Mouse (Mus musculus): ENCODE data around the gene Olfr815.
"Not testable (repeated sequence)": the region's sequence is repeated elsewhere in the genome, so short reads cannot be mapped to it uniquely, and the experiment has no call there.

The Olfr815 gene

DNA sequence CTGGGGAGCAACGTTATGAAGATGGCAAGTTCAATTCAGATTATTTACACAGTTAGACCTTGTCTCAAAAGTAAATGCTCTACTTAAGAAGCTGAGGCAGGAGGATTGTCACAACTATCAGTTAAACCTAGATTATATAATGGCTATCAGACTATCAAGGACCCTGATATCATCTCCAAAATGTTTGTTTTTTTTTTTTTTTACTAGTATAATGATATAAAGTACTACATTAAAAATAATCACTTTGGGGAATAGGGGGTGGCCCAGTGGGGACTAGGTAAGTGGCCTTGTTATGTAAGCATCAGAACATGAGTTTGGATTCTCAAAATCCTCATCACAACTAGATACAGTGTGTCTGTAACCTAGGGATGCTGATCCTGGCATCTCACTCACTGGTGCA is at the start of gene Olfr815:
Gene Olfr815 (minus strand): TSS at position 101 of the 400 bp plus-strand sequence.
- not testable (repeated sequence) for DNase-seq (ENCODE audit: low read depth, low spot score)

DNA sequence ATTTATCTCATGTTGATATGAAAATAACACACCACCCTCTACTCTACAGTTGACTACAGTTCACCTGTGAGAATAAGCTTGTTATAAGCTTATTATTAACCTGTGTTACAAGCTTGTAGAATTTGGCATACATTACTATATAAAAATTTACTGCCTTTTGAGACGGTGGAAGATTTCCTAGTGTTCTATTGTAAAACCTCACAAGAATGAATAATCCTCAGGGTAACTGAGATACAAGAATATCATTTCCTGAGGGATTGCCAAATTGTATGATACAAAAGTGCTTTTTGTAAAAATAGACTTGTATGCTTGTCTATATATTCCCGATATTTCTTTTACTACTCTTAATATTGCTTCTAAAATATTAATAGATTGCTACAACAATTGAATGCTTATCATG is 43.3 kb upstream of the Olfr815 start, which contains the start of gene Olfr818:
Gene Olfr818 (minus strand): TSS at position 101 of the 400 bp plus-strand sequence.
- DNase-seq (ENCODE audit: low read depth, low spot score) = no peak

- no peak for DNase-seq (ENCODE audit: low read depth, low spot score)
These were observed 9.8 kb upstream of the Olfr815 start, which contains the start of gene Olfr816 for GRCm38 (mm10) chr10:129915497-129915896. Gene Olfr816 (minus strand): TSS chr10:129915597.

GRCm38 (mm10) chr10:129885934-129886333 is 19.7 kb downstream of the Olfr815 start:
- DNase-seq (ENCODE audit: low read depth, low spot score) = no peak

GRCm38 (mm10) chr10:129885496-129885895 is 20.2 kb downstream of the Olfr815 start:
- DNase-seq (ENCODE audit: low read depth, low spot score) = not testable (repeated sequence)

DNA sequence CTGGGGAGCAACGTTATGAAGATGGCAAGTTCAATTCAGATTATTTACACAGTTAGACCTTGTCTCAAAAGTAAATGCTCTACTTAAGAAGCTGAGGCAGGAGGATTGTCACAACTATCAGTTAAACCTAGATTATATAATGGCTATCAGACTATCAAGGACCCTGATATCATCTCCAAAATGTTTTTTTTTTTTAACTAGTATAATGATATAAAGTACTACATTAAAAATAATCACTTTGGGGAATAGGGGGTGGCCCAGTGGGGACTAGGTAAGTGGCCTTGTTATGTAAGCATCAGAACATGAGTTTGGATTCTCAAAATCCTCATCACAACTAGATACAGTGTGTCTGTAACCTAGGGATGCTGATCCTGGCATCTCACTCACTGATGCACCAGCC is 25.9 kb downstream of the Olfr815 start, which contains the start of gene Olfr814:
Gene Olfr814 (minus strand): TSS at position 101 of the 400 bp plus-strand sequence.
- not testable (repeated sequence) for DNase-seq (ENCODE audit: low read depth, low spot score)

- DNase-seq (ENCODE audit: low read depth, low spot score) = no peak
These were observed 50.6 kb downstream of the Olfr815 start, which contains the start of gene Olfr813 for GRCm38 (mm10) chr10:129855067-129855466. Gene Olfr813 (plus strand): TSS chr10:129855367.
